Mouse (Mus musculus) adrenal gland, adult 2 months (tissue): Measurements from ENCODE around the gene Irf9. TPM values are rescaled to one million over a fixed set of nuclear protein-coding genes. Genes with fewer than 3 reads are reported as not detected.

ENCODE experiments used
- DNase-seq: peaks from one replicate; pipeline ENCODE4 v3.0.0; 2021
- polyA plus RNA-seq: library from polyadenylated mRNA; depleted of rRNA; stranded (reverse); fragments of >200 nt; gene quantifications from 2 replicates; pipeline ENCODE4 v1.2.3, GENCODE M21; 2012
- total RNA-seq, 2 experiments: library from RNA; stranded (reverse); gene quantifications; 2 replicates each; pipeline ENCODE4 v1.2.3; 2021

The Irf9 gene
- total and polyA plus RNA-seq, 3 experiments, result 18.0 to 100 (median 23.6) TPM

- no peak for DNase-seq
Observed at GRCm38 (mm10) chr14:55580731-55581130, 22.6 kb upstream of the Irf9 start.

- peak; percentile 64 for DNase-seq
Observed at GRCm38 (mm10) chr14:55581981-55582681, 21.2 kb upstream of the Irf9 start.

GRCm38 (mm10) chr14:55584303-55584701 is 19.1 kb upstream of the Irf9 start:
- no peak for DNase-seq

- DNase-seq, result peak; percentile 94
Observed at GRCm38 (mm10) chr14:55584702-55585565, 18.4 kb upstream of the Irf9 start, which contains the start of gene Emc9. Gene Emc9 (minus strand): TSS chr14:55585302.

- DNase-seq, result peak; percentile 39
Observed at GRCm38 (mm10) chr14:55585566-55585960, 17.8 kb upstream of the Irf9 start.

GRCm38 (mm10) chr14:55586149-55586548 is 17.2 kb upstream of the Irf9 start:
- no peak for DNase-seq

GRCm38 (mm10) chr14:55589271-55589670 is 14.1 kb upstream of the Irf9 start:
- no peak for DNase-seq

- DNase-seq, result no peak
Observed at GRCm38 (mm10) chr14:55589771-55590448, 13.5 kb upstream of the Irf9 start.

GRCm38 (mm10) chr14:55590748-55591330 is 12.5 kb upstream of the Irf9 start, which contains the start of gene Psme2:
Gene Psme2 (minus strand): TSS chr14:55591113.
- DNase-seq, result peak; percentile 97

GRCm38 (mm10) chr14:55591331-55591891 is 12.0 kb upstream of the Irf9 start, which contains the start of gene Rnf31:
Gene Rnf31 (plus strand): TSS chr14:55591708.
- DNase-seq, result peak; percentile 98

- no peak for DNase-seq
Observed at GRCm38 (mm10) chr14:55592226-55592625, 11.1 kb upstream of the Irf9 start.

GRCm38 (mm10) chr14:55596036-55596690 is 7.2 kb upstream of the Irf9 start:
- DNase-seq, result no peak

- DNase-seq, result no peak
Observed at GRCm38 (mm10) chr14:55598521-55599390, 4.6 kb upstream of the Irf9 start.

GRCm38 (mm10) chr14:55603633-55604576 is 534 bp downstream of the Irf9 start:
- DNase-seq, result peak; percentile 96

GRCm38 (mm10) chr14:55604823-55605222 is 1.5 kb downstream of the Irf9 start:
- no peak for DNase-seq

- no peak for DNase-seq
Observed at GRCm38 (mm10) chr14:55605743-55606459, 2.5 kb downstream of the Irf9 start.

GRCm38 (mm10) chr14:55608339-55608738 is 5.0 kb downstream of the Irf9 start:
- DNase-seq, result no peak

- DNase-seq, result no peak
Observed at GRCm38 (mm10) chr14:55613346-55613745, 10.0 kb downstream of the Irf9 start.
